Mouse (Mus musculus) left cerebral cortex, postnatal 36 days (tissue): ENCODE data around the gene Slc6a9. TPM values are rescaled to one million over a fixed set of nuclear protein-coding genes. Genes with fewer than 3 reads are reported as not detected.

Experiments
- DNase-seq, 2 experiments: peaks; one replicate each; pipeline ENCODE4 v3.0.0; 2021 to 2022; ENCODE audit warnings: low spot score in 2 of 2, mixed read lengths in 1 of 2
- intact Hi-C: fragments of 180-260 bp; cut with DNase I; formaldehyde crosslinking; loops from one replicate; pipeline ENCODE4 v1.15.1; 2025
- total RNA-seq, 2 experiments: library from RNA; stranded (reverse); gene quantifications; 2 replicates each; pipeline ENCODE4 v1.2.3; 2021

Slc6a9 gene
- total RNA-seq, 2 experiments from 2014 or later, result 38.1 to 40.4 TPM

DNA sequence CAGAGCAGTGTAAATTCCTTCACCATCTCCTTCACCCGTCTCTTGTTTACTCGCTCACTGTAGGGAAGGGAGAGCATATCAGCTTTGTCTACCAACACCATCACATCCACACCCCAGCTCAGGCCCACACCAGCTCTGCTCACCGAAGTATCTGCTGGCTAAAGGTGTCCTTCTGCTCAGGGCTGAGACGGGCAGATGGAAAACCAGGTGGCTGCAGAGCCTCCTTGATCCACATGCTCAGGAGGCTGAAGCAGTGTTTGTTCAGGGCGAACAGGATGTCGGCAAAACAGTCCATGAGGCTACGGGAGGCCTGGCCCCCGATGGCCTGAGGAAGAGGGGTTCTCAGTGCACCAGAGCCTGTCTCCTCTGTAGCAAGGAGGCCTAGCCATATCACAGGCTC lies 60.3 kb downstream of the Slc6a9 start:
- no peak for DNase-seq
- intact Hi-C loops, result no loop called here

DNA sequence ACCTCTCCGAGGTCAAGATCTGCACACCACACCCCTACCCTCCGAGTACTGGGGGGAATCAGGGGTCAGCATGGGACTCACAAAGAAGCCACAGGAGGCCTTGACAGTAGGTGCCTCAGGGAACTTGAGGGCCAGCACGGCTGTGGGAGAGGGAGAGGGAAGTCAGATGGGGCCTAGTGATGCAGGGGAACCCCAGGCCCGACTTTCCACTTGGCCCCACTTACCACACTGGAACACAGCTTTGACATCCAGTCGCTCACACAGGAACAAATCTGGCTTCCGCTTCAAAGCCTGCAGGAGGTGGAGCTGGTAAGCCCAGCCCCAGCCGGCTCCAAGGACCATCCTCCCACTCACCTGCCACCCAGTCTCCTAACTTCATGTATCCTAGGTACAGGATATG lies 61.0 kb downstream of the Slc6a9 start:
- intact Hi-C loops, result no loop called here
- DNase-seq, result no peak

DNA sequence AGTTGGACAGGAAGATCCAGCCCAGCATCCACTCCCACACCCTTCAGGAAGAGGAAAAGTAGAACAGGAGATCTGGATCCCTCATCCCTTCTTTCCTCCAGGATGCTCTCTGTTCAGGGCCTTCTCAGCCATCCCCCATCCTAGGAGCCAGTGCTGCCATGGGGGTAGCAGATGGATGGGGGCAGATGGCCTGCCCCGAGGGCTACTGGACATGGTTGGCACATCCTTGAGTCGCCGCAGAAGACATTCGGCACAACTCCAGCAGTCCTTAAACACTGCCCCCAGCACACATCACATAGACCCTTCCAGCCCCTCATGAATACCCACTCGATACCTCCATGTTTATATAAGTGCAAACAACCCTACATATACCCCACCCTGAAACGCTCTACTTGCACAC lies 61.7 kb downstream of the Slc6a9 start:
- intact Hi-C loops, result no loop called here
- DNase-seq, result no peak

GRCm38 (mm10) chr4:117898111-117898510 lies 63.8 kb downstream of the Slc6a9 start:
- no peak for DNase-seq
- intact Hi-C loops, result no loop called here

DNA sequence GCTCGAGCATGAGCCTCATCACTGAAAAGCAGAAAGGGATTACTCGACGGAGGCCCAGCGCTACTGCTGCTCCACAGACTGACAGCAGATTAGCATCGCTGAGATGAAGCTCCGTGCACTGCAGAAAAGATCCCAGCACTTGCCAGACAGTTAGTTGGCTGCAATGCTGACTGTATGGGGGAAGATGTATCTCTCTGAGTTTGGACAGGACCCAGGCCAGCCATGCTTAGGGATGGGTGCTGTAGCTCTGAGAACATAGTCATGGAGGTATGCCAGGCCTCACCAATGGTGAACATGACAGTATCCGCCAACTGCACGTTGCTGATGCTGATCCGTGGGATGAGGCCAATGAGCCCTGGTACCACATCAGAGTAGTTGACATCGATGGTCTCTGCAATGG lies 69.8 kb downstream of the Slc6a9 start:
- DNase-seq, result peak; percentile 66 to 67
- intact Hi-C loops, result no loop called here

- intact Hi-C loops, result no loop called here
- no peak for DNase-seq
These were observed 70.5 kb downstream of the Slc6a9 start for GRCm38 (mm10) chr4:117904761-117905160.

GRCm38 (mm10) chr4:117906196-117906595 lies 71.9 kb downstream of the Slc6a9 start:
- DNase-seq, result no peak
- intact Hi-C loops, result no loop called here

DNA sequence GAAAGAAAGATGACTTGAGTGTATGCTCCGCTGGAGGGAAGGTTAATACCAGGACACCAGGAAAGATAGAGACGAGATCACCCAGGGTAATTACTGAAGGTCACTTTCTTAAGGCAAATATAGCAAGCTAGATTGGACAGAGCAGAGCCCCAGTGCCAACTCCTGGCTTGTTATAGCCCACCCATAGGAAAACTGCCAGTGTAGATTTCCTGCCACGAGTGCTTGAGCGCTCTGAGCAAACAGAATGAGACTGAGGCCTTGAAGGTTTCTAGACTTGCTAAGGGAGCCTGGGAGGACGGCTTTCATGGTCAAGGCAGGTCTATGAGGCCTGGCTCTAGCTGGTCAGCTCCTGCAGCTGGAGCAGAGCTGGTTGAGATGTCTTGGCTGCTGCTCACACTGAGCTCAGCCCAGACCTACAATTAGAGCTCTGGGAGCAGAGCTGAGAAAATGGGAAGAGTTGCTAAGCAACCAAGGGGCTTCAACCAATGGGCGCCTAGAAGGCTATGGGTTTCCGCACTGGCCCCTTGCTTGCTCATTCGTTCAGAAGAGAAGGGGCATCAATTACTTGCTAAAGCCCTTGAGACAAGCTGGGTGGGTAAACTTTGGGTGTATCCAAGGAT lies 74.6 kb downstream of the Slc6a9 start:
- DNase-seq, result peak; percentile 40 to 43
- intact Hi-C loops, result no loop called here

DNA sequence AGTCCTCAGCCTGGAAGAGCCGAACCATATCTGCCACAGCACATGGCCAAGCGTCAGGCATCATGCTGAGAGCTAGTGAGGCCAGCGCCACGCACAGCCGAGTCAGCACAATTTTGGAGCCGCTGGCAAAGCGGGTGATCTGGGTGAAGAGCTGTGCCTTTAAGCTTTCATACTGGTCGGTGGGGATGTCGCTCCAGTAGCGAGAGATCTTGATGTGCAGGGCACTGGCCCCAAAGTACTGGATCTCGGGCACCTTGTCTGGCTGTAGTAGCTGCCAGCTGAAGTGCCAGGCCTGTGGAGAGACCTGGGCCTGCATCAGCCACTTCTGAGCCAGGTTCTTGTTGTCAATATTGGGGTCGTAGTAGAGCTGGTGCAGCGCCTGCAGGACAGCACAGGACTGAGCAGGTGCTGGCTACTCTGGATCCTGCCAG lies 77.8 kb downstream of the Slc6a9 start:
- intact Hi-C loops, result loop anchor here (10.0 kb wide), 1 partner anchor 383 kb away; the partner anchor contains the start of gene Ptprf
- no peak for DNase-seq

- intact Hi-C loops, result loop anchor here (10.0 kb wide), 1 partner anchor 382 kb away; the partner anchor contains the start of gene Ptprf
- no peak for DNase-seq
These were observed 78.5 kb downstream of the Slc6a9 start for GRCm38 (mm10) chr4:117912685-117913273.

GRCm38 (mm10) chr4:117913421-117913820 lies 79.1 kb downstream of the Slc6a9 start:
- no peak for DNase-seq
- intact Hi-C loops, result loop anchor here (10.0 kb wide), 1 partner anchor 381 kb away; the partner anchor contains the start of gene Ptprf

- intact Hi-C loops, result loop anchor here (2.0 to 10.0 kb wide), 2 partner anchors 27 to 381 kb away; partner anchors contain the start of genes Atp6v0b and Ptprf
- DNase-seq, result no peak
These were observed 79.7 kb downstream of the Slc6a9 start for GRCm38 (mm10) chr4:117914031-117914430.

GRCm38 (mm10) chr4:117914591-117915442 lies 80.5 kb downstream of the Slc6a9 start, which contains the start of gene Ipo13:
TSS of gene Ipo13 (minus strand) at chr4:117914999.
- intact Hi-C loops, result loop anchor here (2.0 to 10.0 kb wide), 2 partner anchors 28 to 380 kb away; partner anchors contain the start of genes Atp6v0b and Ptprf
- DNase-seq, result peak; percentile 94 to 96

DNA sequence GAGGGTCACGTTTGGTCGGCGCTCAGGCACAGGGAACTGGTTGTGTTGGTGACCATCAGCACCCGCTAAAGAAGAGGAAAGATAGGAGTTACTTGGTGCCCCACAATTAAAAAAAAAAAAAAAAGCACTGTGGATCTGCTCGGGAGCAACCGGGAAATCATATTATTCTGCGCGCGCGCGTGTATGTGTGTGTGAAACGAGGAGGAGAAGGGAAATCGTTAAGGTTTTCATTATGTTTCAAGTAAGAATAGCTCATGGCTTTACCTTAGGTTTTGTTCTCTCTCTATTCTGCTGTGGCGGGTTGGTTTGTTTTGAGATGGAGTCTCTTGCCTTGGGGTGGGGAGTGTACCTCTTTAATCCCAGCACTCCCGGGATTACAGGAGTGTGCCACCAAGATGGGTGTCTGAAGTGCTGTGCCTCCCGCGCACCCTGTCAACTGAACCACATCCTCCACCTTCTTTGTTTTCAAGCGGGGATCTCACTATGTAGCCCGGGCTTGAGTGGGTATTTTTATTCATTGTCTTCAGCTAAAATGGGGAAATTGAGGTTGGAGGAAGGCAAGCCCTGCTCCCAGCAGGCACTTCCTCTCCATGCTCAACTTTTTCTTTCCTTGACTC lies 81.3 kb downstream of the Slc6a9 start:
- DNase-seq, result peak in 1 of 2 experiments; percentile 29
- intact Hi-C loops, result loop anchor here (2.0 to 10.0 kb wide), 2 partner anchors 29 to 379 kb away; partner anchors contain the start of genes Atp6v0b and Ptprf

DNA sequence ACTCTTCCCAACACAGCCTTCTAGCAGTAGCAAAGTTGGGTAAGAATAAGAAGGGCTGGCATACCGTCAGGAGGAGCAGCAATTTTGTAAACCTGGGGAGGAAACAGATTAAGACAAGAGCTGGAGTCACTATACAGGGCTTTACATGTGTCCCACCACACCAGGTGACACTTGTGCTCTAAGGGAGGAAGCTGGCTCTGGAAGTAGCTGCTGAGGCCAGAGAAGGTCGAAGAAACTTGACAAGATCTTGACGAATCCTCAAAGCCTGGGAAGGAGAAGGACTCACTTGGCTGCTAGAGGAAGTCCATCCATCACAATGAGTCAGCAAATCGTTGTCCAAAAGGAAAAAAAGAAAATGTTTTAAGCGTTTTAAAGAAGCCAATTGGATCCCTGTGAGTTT lies 82.1 kb downstream of the Slc6a9 start:
- DNase-seq, result no peak
- intact Hi-C loops, result loop anchor here (10.0 kb wide), 1 partner anchor 378 kb away; the partner anchor contains the start of gene Ptprf

DNA sequence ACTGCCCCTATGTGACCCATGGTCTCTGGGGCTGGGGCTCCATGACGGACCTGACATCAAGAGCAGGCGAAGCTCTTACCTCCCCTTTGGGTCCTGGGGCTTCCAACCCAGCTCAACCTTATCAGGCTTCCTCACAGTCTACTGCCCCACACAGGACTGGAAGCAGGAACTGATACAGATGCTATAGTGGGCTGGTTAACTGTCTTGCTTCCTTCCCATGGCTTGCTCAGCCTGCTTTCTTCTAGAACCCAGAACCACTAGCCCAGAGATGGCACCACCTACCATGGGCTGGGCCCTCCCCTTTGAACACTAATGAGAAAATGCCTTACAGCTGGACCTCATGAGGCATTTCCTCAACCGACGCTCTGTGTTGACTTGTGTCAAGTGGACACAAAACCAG lies 83.1 kb downstream of the Slc6a9 start:
- intact Hi-C loops, result loop anchor here (10.0 kb wide), 1 partner anchor 377 kb away; the partner anchor contains the start of gene Ptprf
- DNase-seq, result no peak

DNA sequence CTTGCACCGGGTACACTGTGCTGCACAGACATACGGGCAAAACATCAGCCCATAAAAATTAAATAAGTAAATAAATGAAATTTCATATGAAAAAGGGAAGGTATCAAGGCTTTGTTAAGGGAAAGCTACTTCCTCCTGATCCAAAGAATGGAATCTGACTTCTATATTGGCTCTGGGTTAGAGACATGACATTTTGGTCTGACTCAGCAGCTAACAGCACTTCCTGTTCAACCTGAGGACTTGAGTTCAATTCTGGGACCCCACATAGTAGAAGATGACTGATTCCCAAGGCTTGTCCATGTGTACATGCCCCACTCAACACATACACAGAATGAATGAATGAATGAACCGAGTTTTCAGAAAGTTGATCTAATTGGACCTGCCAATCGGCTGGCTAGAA lies 83.5 kb downstream of the Slc6a9 start:
- DNase-seq, result no peak
- intact Hi-C loops, result loop anchor here (10.0 kb wide), 1 partner anchor 377 kb away; the partner anchor contains the start of gene Ptprf

DNA sequence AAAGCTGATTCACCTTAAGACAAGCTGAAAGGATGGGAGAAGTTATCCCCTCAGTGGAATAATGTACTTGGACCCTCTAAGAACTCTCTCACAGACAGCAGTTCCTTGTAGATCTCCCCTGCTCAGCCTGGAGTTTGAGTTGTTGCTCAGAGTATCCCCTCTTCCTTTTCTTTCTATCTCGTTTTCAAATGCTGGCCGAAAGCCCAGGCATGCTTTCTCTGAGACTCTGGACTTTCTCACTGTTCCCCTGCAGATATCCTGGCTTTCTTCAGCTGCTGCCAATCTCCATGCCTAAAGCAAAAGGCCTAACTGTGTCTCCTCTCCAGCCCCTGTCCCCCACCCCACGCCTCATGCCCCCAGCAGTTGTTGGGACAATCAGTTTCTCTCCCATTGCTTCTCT lies 84.0 kb downstream of the Slc6a9 start:
- intact Hi-C loops, result loop anchor here (10.0 kb wide), 1 partner anchor 377 kb away; the partner anchor contains the start of gene Ptprf
- DNase-seq, result no peak

DNA sequence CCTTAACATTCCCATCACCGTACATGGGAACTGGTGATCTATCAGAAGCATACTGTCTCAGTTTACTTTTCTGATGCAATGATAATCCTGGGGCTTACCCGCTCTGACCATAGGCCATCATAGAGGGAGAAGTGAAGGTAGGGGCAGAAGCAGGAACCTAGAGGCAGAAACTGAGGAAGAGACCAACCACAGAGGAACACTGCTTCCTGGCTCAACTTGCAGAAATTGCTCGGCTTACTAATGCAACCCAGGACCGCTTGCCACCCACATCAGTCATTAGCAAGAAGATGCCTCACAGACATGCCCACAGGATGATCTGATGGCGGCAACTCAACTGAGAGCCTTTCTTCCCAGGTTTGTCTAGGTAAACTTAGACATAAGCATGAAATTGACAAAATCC lies 84.5 kb downstream of the Slc6a9 start:
- intact Hi-C loops, result loop anchor here (10.0 kb wide), 1 partner anchor 376 kb away; the partner anchor contains the start of gene Ptprf
- DNase-seq, result no peak
